Mouse (Mus musculus) liver, embryonic 14.5 days (tissue): Measurements from ENCODE around the gene Pisd.

Source experiments
- CTCF ChIP-seq: IDR thresholded peaks from 2 replicates; pipeline ENCODE4 v1.5.1; 2016; ENCODE audit warnings: antibody characterized with exemption, low read depth, control low read depth
- EP300 ChIP-seq: IDR thresholded peaks from 2 replicates; pipeline ENCODE4 v1.6.1; 2016; ENCODE audit warnings: antibody characterized with exemption, low read depth

DNA sequence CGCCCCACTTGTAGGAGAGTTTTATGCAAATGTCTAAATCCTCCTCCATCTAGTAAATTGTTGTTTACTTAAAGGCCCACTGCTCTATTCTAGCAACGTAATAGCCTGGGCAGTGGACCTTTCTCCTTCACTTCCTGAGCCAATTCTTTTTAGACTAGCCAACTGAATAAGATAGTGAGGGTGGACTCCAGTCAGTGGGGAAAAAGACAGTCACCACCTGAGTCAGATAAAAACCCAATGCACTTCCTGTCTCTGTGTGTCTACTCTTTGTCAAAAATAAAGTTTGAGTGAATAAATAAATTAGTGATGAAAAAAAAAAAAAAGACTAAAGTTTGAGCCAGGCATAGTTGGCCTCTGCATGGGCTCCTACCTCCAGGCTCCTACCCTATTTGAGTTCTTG, 25.8 kb downstream of the Pisd start:
- TF ChIP-seq EP300 (no peak), CTCF (no peak)
